Mouse (Mus musculus) cerebellum, adult 2 months (tissue): ENCODE measurements at regions not wholly inside any gene's neighbourhood (a gene's known extent, or its start where the extent isn't known, plus 50 kb on each side); places are given as distances from the start of the nearest gene placed in this dataset.

Experiments
- CTCF ChIP-seq: fragments of 200-500 bp; IDR thresholded peaks from 2 replicates; pipeline ENCODE4 v1.5.1; 2011; ENCODE audit warnings: low read depth, mild to moderate bottlenecking, control low read depth, low read length, moderate library complexity, borderline replicate concordance; ENCODE audit not compliant: insufficient read depth
- POLR2A ChIP-seq: fragments of 200-500 bp; IDR thresholded peaks from 2 replicates; pipeline ENCODE4 v1.6.1; 2011; ENCODE audit warnings: low read length, control low read depth, borderline replicate concordance; ENCODE audit not compliant: insufficient read depth

- TF ChIP-seq CTCF, result no peak
- TF ChIP-seq POLR2A, result no peak
Measured at GRCm38 (mm10) chr1:176505441-176505840, 230.3 kb upstream of the Pld5 start.
